Mouse (Mus musculus): Measurements from ENCODE around the gene Gm17267.
"Not testable (repeated sequence)": the region's sequence is repeated elsewhere in the genome, so short reads cannot be mapped to it uniquely, and the experiment has no call there.

Gm17267 gene

DNA sequence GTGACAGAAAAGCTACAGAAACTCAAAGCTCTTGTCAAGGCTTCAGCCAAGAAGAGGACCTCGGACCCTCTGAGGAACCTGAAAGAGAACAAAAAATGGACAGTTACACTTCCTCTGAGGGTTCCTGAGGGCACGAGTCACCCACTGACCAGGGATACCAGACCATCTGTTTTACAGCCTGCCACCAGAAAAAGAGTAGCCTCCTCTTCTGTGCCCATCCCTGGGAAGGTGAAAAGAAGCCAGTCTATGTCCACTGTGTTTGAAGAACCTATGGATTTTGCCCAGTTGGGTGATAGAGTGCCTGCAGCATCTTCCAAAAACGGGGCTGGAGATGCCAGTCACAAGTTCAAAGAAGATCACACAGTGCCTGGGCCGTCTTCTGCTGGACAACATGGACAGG lies at the start of gene Gm17267:
Gene Gm17267 (plus strand): TSS at position 301 of the 400 bp plus-strand sequence.
- not testable (repeated sequence) for DNase-seq

Data from retina, postnatal 1 day (tissue).